Mouse (Mus musculus) layer of hippocampus, postnatal 36 days (tissue): ENCODE measurements around the gene Gm45837. TPM values are rescaled to one million over a fixed set of nuclear protein-coding genes. Genes with fewer than 3 reads are reported as not detected.

Experiments used
- DNase-seq, 2 experiments: peaks; one replicate each; pipeline ENCODE4 v3.0.0; 2022
- total RNA-seq, 2 experiments: library from RNA; stranded (reverse); gene quantifications; 2 replicates each; pipeline ENCODE4 v1.2.3; 2021

Gene Gm45837
- total RNA-seq, 2 experiments from 2014 or later, result 3.0 TPM; not detected in 1

GRCm38 (mm10) chr7:101391909-101392479, 18.7 kb upstream of the Gm45837 start:
- DNase-seq, result no peak

DNA sequence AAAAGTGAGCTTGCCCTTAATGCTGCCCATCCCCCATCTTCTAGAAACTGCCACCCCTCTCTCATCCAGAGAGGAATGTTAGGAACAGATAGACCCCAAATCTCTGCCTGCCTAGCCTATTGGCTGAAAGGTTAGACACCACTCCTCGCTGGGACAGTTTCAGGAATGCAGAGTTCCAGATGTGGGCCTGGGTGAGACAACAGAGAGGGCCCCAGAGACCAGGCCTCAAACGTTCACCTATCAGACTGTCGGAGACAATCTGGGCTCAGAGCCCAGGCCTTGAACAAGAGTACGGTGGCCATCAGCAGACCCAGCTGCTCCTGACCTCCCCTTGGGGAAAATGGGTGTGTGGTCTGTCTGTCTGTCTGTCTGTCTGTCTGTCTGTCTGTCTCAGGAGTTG, 17.7 kb upstream of the Gm45837 start:
- no peak for DNase-seq

DNA sequence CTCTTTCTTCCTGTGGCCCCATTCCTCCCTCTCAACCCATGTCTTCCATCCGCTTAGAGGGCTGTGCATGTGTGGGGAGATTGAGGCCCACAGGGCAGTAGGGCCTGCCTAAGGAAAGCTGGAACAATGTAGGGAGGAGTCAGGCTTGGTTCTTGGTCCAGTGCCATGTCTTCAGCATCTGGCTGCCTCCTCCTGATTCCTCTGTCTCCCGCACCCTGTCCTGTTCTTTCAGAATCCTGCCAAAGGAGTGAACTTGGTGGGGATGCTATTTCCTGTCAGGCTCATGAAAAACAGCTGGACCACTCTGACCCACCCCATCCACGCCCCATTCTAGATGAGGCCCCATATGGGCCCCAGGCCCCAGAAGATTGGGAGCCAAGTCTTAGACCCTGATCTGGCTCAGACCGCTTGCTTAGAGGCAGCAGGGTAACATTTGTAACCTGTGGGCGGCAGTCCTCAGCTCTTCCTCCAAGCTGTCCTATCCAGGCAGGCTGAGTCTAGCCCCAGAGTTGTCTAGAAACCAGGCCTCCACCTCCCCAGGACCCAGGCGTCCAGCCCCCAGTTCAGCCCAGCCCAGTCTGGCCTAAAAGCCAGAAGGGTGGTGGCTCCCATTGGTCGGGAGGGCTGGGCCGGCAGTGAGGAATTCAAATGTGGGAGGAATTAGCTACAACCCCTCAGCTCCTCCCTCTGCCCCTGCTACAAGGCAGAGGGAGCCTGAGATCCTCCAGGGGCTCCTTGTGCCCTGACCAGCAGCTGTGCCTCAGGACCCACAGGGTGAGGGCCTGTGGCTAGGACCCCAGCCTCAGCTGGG, 16.8 kb upstream of the Gm45837 start:
- DNase-seq, result no peak

DNA sequence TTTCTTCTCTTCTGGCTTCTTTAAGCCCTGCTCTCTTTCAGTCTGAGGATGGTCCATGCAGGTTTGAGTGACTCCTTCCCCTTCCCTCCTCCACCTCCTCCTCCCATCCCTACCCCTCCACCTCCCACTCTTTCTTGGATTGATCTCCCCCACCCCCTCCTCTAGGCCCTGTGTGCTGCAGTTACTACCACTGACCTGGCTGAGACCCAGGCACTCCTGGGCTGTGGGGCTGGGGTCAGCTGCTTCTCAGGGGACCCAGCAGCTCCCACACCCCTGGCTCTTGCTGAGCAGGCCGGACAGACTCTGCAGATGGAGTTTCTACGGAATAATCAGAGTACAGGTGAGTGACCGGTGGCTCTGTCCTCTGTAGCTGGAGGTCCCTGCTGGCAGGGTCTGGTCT, 16.1 kb upstream of the Gm45837 start:
- no peak for DNase-seq

- no peak for DNase-seq
Observed at GRCm38 (mm10) chr7:101395471-101395870, 15.2 kb upstream of the Gm45837 start.

GRCm38 (mm10) chr7:101397175-101397574, 13.5 kb upstream of the Gm45837 start:
- DNase-seq, result no peak

GRCm38 (mm10) chr7:101401510-101401909, 9.2 kb upstream of the Gm45837 start:
- no peak for DNase-seq

- no peak for DNase-seq
Observed at GRCm38 (mm10) chr7:101403831-101404230, 6.9 kb upstream of the Gm45837 start.

DNA sequence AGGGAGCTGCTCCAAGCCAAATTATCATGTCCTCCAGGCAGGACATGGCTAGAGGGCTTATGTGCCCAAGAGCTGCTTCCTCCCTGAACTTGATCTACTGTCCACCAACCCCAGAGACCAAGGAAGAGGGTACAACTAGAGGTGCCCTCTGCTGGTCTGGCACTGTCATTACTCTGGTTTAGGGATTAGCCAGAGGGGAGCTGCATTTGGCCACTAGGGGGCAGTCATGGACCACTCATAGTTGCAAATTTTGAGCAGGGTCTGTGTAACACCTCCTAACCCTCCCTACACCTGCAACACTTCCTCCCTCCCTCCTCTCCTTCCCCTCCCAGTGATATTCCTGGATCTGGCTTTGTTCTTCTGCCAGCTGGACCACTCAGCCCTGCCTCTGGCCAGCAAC, 2.1 kb downstream of the Gm45837 start:
- DNase-seq, result peak; percentile 79 to 80

DNA sequence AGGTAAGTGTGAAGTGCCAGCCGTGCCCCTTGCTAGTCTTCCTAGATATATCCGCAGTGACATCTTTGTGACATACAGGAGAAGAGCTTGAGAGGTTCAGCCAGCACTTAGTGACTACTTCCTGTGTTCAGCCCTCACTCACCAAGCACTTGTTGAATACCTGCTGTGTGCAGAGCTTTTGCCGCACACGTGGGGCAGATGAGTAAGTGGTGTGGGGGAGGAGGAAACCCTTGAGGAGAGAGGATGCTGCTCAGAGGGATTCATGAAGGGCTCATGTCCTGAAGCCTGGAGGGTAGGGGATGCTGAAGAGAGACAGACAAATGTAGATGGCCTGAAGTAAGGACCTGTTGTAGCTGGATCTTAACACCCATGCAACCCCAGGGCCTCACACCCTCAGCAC, 3.5 kb downstream of the Gm45837 start:
- DNase-seq, result no peak

DNA sequence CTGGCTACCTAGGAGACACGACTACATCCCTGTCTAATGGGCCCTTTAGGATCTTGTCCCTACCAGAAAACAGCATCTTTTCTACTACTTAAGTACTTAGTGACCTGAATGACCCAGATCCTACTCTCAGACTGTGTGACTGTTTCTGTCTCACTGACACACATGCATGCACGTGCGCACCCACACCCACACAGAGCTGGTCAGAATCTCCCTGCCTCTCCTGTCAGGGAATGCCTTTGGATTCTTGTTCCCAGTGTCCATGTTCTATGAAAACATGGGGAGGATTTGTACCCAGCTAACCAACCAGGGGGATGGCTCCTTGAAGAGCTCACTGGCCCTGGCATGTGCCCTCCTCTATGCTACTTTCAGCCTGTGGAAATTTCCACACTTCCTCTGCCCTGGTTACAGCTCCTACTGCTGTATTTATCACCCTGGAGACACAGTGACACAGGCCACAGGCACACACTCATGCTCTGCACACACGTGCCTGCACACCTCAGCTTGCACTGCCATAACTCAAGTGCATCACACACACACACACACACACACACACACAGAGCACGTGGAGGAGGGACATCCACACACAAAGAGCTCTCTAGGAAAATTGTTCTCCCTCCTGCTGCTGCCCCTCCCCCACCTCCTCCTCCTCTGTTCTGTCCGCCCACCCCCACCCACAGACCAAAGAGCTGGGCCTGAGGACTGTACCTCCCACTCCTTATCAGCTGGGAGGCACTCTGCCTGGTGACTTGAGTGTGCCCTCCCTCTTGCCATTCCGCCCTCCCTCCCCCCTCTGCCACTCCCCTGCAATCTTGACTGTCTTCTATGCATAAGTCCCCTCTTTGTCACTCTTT, 4.2 kb downstream of the Gm45837 start:
- no peak for DNase-seq

DNA sequence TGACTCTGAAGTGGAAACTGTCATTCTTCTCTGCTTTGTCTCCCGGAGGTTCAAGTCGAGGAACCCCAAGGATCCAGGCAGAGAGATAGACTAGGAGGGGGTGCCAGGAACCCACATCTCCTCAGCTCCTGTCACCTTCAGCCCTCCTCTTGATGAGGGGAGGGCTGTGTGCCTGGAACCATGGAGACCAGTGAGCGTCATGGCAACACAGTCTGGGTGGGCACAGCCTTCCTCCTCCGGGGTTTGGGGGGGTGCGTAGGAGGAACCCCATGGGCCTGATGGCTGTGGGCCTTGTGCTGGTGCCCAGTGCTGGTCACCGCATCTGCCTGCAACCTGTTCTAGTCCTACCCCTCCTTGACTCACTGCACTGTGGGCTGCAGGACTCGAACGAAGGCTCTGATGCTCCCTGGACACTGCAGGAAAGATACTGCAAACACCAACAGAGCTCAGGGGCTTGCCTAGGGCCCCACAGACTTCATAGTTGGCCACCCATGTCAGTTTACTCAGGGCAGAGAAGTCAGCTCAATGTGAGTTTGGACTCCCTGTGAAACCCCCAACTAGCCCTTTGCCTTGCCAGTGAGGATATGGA, 4.9 kb downstream of the Gm45837 start:
- DNase-seq, result no peak

DNA sequence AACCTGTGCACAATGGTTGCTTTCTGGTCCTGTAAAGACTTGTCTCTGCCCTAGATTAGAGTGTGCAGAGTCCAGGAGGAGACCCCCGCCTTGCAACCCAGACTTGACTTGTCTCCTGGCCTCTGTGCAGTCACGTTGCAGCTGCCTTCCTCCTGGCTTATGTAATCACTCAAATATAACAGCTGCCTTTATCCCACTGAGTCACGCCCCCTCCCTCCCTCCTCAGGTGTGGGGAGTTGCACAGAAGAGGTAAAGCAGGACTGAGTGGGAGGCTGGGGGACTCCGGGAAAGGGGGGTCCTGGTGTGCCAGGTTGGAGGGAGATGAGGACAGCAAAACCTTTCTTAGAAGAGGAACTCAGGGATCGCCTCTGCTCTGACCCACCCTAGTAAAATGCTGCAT, 5.7 kb downstream of the Gm45837 start:
- DNase-seq, result no peak

DNA sequence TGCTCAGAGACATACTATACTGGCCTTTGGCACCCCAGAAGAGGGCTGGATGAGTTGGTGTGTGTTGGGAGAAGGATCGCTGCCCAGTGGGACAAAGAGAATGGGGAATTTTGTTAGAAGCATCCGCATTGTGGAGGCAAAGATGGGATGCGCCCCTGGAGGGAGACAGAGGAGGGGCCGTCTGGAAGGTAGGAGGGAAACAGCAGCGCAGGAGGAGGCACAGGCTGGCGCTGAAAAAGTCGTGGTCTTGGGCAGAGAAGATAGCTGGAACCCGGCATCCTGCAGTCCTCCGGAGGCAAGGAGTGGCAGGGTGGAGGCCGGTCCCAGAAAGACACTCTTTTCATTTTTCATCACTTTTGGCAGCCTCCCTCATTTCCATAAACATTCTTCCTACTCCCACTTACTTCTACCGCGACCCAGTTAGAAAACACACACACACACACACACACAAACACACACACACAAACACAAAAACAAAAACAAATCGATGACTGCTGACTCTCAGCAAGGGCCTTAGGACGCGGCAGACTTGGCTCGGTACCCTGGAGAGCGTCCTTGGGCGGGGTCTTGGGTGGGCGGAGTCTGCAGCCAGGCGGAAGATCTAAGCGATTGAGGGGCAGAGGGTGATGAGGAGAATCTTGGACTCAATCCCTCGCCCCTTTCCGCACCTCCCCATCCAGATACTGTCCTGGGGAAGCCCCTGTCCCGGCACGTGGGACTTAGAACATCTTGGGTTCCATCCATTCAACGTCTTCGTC, 8.5 kb downstream of the Gm45837 start:
- DNase-seq, result no peak

GRCm38 (mm10) chr7:101421529-101421928, 10.8 kb downstream of the Gm45837 start, which contains the start of gene Pde2a:
Pde2a (plus strand) TSS chr7:101421691.
- DNase-seq, result peak; percentile 84 to 85

- DNase-seq, result no peak
Observed at GRCm38 (mm10) chr7:101422069-101422468, 11.4 kb downstream of the Gm45837 start.

- DNase-seq, result no peak
Observed at GRCm38 (mm10) chr7:101422646-101423045, 12.0 kb downstream of the Gm45837 start.

GRCm38 (mm10) chr7:101423970-101424369, 13.3 kb downstream of the Gm45837 start:
- no peak for DNase-seq

GRCm38 (mm10) chr7:101426692-101427091, 16.0 kb downstream of the Gm45837 start:
- DNase-seq, result no peak

- peak in 1 of 2 experiments; percentile 33 for DNase-seq
Observed at GRCm38 (mm10) chr7:101427736-101428135, 17.1 kb downstream of the Gm45837 start.

DNA sequence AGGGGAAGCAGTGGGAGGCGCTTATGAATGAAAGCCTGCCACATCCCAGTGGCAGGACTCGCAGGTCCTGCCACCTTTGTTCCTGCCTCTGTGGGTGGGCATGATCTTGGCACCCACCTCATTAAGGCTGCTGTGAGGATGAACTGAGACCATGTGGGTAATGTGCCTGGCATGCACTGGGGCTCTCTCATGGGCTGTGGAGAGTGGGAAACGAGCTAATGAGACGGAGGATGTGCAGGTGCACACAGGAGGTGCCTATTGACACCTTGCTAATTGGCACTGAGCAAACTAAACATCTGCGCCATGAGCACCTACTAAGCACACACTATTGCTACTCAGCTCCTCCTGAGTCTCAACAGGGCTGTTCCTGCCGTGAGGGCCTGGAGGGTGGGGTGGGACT, 24.4 kb downstream of the Gm45837 start:
- DNase-seq, result no peak

DNA sequence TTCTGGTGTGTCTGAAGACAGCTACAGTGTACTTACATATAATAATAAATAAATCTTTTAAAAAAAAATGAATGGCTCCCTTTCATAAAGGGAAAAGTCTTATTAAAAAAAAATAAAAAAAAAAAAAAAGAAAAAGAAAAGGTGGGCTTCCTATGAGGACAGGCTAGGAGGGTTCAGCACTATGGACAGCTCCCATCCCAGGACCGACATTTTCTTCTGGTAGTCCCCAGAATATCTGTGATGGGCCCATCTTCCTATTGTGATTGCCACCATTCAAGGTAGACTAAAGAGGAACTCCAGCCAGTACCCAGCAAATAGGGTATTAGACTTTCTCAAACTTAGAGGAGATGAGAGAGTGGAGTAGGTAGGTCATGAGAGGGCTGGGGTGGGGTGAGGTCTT, 27.2 kb downstream of the Gm45837 start:
- no peak for DNase-seq
